Mouse (Mus musculus) kidney, adult 2 months (tissue): ENCODE results near the gene Rbms1.

Experiments
- CTCF ChIP-seq: fragments of 200-500 bp; conservative IDR thresholded peaks from 2 replicates; pipeline ENCODE4 v1.5.1; 2011; ENCODE audit warnings: low read depth, mild to moderate bottlenecking, control low read depth, low read length, moderate library complexity, mixed read lengths; ENCODE audit not compliant: insufficient read depth, insufficient read length
- POLR2A ChIP-seq: fragments of 200-500 bp; IDR thresholded peaks from one replicate; pipeline ENCODE4 v1.6.1; 2011; ENCODE audit warnings: low read depth, low read length, control low read depth

- TF ChIP-seq POLR2A (no peak), CTCF (no peak)
These were observed 108.0 kb downstream of the Rbms1 start for GRCm38 (mm10) chr2:60855006-60855405.
